Mouse (Mus musculus) testis, adult 2 months (tissue): ENCODE results near the gene Ndufaf7.

Source experiments
- CTCF ChIP-seq: fragments of 200-500 bp; IDR thresholded peaks from 2 replicates; pipeline ENCODE4 v1.5.1; 2012; ENCODE audit warnings: low read depth, mild to moderate bottlenecking, inconsistent platforms, low read length, moderate library complexity; ENCODE audit not compliant: control insufficient read depth, insufficient read depth, insufficient replicate concordance
- POLR2A ChIP-seq: fragments of 200-500 bp; IDR thresholded peaks from 2 replicates; pipeline ENCODE4 v1.6.1; 2012; ENCODE audit warnings: low read depth, mild to moderate bottlenecking, inconsistent platforms, low read length, moderate library complexity; ENCODE audit not compliant: control insufficient read depth

DNA sequence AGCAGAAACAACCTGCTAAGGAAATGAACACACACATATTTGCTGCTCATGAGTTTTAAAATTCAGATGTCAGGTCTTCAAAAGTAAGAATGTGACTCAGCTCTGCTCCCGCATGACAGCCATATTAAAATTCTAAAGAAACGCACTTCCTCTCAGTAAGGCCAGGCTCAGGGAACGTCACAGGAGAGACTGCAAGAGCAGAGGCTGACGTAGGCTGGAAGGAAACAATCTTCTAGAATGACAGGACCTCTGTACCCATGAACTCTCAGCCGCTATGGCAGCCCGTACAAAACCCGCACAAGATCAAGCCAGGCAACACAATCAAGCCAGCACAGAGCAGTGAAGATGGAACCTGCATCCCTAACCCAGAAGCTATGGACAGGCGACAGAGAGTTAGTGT is 52.1 kb downstream of the Ndufaf7 start:
- no peak for TF ChIP-seq CTCF
- no peak for TF ChIP-seq POLR2A
